Mouse (Mus musculus) spleen, adult 2 months (tissue): Measurements from ENCODE around the gene Olfr1410.

ENCODE experiments used
- CTCF ChIP-seq: fragments of 200-500 bp; IDR thresholded peaks from 2 replicates; pipeline ENCODE4 v1.5.1; 2011; ENCODE audit warnings: mild to moderate bottlenecking, inconsistent platforms; ENCODE audit not compliant: insufficient read depth, insufficient read length, insufficient replicate concordance; ENCODE audit errors: extremely low read depth
- POLR2A ChIP-seq: fragments of 200-500 bp; IDR thresholded peaks from 2 replicates; pipeline ENCODE4 v1.6.1; 2011; ENCODE audit warnings: low read depth, low read length, inconsistent platforms

DNA sequence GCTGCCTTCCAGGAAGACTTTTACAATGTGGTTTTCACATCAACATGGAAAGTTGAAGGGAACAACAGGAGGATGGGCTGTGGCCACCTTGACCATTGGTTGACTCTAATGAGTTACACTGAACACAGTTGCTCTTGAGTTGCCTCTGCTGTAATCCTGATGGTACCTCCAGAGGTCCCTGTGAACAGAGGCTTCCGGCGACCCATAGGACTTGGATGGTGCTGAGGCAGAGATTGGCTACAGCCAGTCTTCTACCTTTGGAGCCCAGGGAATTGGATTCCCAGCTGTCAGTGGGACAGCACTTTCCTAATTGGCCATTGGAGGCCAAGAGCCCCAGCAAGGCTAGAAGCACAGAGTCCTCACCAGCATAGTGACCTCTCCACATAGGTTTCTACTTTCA is 20.1 kb upstream of the Olfr1410 start, which contains the start of gene Olfr1412:
- TF ChIP-seq CTCF (no peak), POLR2A (no peak)
